Mouse (Mus musculus) midbrain, embryonic 10.5 days (tissue): Measurements from ENCODE around the gene Gm20388. TPM values are rescaled to one million over a fixed set of nuclear protein-coding genes. Genes with fewer than 3 reads are reported as not detected.

ENCODE experiments used
- DNase-seq: peaks from one replicate; pipeline ENCODE4 v3.0.0-alpha.2; 2017; ENCODE audit warnings: low spot score
- H3K27ac ChIP-seq: fragments of 300-500 bp; sonication (generic); replicated peaks from 2 replicates; pipeline ENCODE4 v1.5.1; 2016; ENCODE audit warnings: mild to moderate bottlenecking
- H3K27me3 ChIP-seq: fragments of 300-500 bp; sonication (generic); 2 replicates; pipeline ENCODE4 v1.6.1; 2016; ENCODE audit warnings: low read depth, mild to moderate bottlenecking; ENCODE audit not compliant: poor library complexity, severe bottlenecking
- H3K36me3 ChIP-seq: fragments of 300-500 bp; sonication (generic); 2 replicates; pipeline ENCODE4 v1.6.1; 2016; ENCODE audit warnings: mild to moderate bottlenecking, moderate library complexity
- H3K4me1 ChIP-seq: fragments of 300-500 bp; sonication (generic); 2 replicates; pipeline ENCODE4 v1.6.1; 2016
- H3K4me3 ChIP-seq: fragments of 300-500 bp; sonication (generic); 2 replicates; pipeline ENCODE4 v1.5.1; 2016; ENCODE audit warnings: mild to moderate bottlenecking, moderate library complexity
- H3K9me3 ChIP-seq: fragments of 300-500 bp; sonication (generic); replicated peaks from 2 replicates; pipeline ENCODE4 v1.6.1; 2016; ENCODE audit warnings: mild to moderate bottlenecking
- WGBS: fragments of 180-500 bp; shearing (Covaris S2); methylation state at CpG from one replicate; pipeline ENCODE4 v1.1.7; 2016; 5-methylcytosine and 5-hydroxymethylcytosine counted together
- polyA plus RNA-seq: library from polyadenylated mRNA; unstranded; fragments of >200 nt; fragmentation: Nextera tagmentation; extraction: Ambion mirVana; gene quantifications from 2 replicates; pipeline ENCODE4 v1.2.1, GENCODE M21; 2016

The Gm20388 gene
- polyA plus RNA-seq, 1 experiment from 2014 or later: 7.1 TPM

- H3K4me1 ChIP-seq: peaks cover 82% of the 10 kb centered on the region
- H3K27ac ChIP-seq: 0 out of 2 replicates have a peak overlapping the region, but pooled peaks have one; percentile 49
- H3K9me3 ChIP-seq: no peaks in the 10 kb centered on the region; the same call in 1 of the 2 replicates
- peaks cover 64% of the 10 kb centered on the region for H3K27me3 ChIP-seq
- WGBS: 94% methylated on average over 9 of the region's 9 CpGs
- no peak for DNase-seq
- no peak overlapping the region for H3K4me3 ChIP-seq
- H3K36me3 ChIP-seq: no peaks in the 10 kb centered on the region
These were observed 553.4 kb downstream of the Gm20388 start for GRCm38 (mm10) chr8:120463918-120464584.

GRCm38 (mm10) chr8:120464585-120464937 is 553.9 kb downstream of the Gm20388 start:
- 76% methylated on average over 4 of the region's 4 CpGs for WGBS
- no peaks in the 10 kb centered on the region for H3K36me3 ChIP-seq
- H3K9me3 ChIP-seq: no peaks in the 10 kb centered on the region; the same call in 1 of the 2 replicates
- 0 out of 2 replicates have a peak overlapping the region, but pooled peaks have one; percentile 49 for H3K27ac ChIP-seq
- peaks cover 60% of the 10 kb centered on the region for H3K27me3 ChIP-seq
- H3K4me3 ChIP-seq: no peak overlapping the region
- no peak for DNase-seq
- H3K4me1 ChIP-seq: peaks cover 77% of the 10 kb centered on the region

- WGBS: 23% methylated on average over 8 of the region's 8 CpGs
- Histone ChIP-seq H3K4me3 (no peak overlapping the region), H3K4me1 (peaks cover 70% of the 10 kb centered on the region), H3K27ac (no peak overlapping the region; the same call in 1 of the 2 replicates), H3K36me3 (no peaks in the 10 kb centered on the region), H3K9me3 (no peaks in the 10 kb centered on the region; the same call in 1 of the 2 replicates), H3K27me3 (peaks cover 58% of the 10 kb centered on the region)
- no peak for DNase-seq
These were observed 555.1 kb downstream of the Gm20388 start for GRCm38 (mm10) chr8:120465710-120466109.

GRCm38 (mm10) chr8:120466266-120466665 is 555.6 kb downstream of the Gm20388 start:
- H3K4me1 ChIP-seq: peaks cover 70% of the 10 kb centered on the region
- peaks cover 58% of the 10 kb centered on the region for H3K27me3 ChIP-seq
- WGBS: 52% methylated on average over 10 of the region's 10 CpGs
- H3K36me3 ChIP-seq: no peaks in the 10 kb centered on the region
- no peaks in the 10 kb centered on the region; the same call in 1 of the 2 replicates for H3K9me3 ChIP-seq
- peak overlapping the region; percentile 49 for H3K27ac ChIP-seq
- no peak for DNase-seq
- no peak overlapping the region for H3K4me3 ChIP-seq

- Histone ChIP-seq H3K4me3 (no peak overlapping the region), H3K9me3 (no peaks in the 10 kb centered on the region; the same call in 1 of the 2 replicates), H3K36me3 (no peaks in the 10 kb centered on the region), H3K27me3 (peaks cover 53% of the 10 kb centered on the region), H3K4me1 (peaks cover 70% of the 10 kb centered on the region), H3K27ac (no peak overlapping the region; the same call in 1 of the 2 replicates)
- WGBS: 87% methylated on average over 7 of the region's 7 CpGs
- DNase-seq: no peak
These were observed 557.0 kb downstream of the Gm20388 start for GRCm38 (mm10) chr8:120467598-120467997.

GRCm38 (mm10) chr8:120470170-120470569 is 559.5 kb downstream of the Gm20388 start:
- H3K27me3 ChIP-seq: peaks cover 63% of the 10 kb centered on the region
- no peak overlapping the region for H3K27ac ChIP-seq
- no peak for DNase-seq
- H3K36me3 ChIP-seq: no peaks in the 10 kb centered on the region
- 95% methylated on average over 12 of the region's 12 CpGs for WGBS
- H3K9me3 ChIP-seq: no peaks in the 10 kb centered on the region
- no peak overlapping the region for H3K4me3 ChIP-seq
- peaks cover 82% of the 10 kb centered on the region for H3K4me1 ChIP-seq

- Histone ChIP-seq H3K27ac (peak overlapping the region; percentile 80), H3K9me3 (no peaks in the 10 kb centered on the region), H3K27me3 (peaks cover 62% of the 10 kb centered on the region), H3K36me3 (no peaks in the 10 kb centered on the region), H3K4me3 (no peak overlapping the region), H3K4me1 (peaks cover 82% of the 10 kb centered on the region)
- DNase-seq: peak; percentile 71
- WGBS: 2% methylated on average over 7 of the region's 7 CpGs
These were observed 560.5 kb downstream of the Gm20388 start for GRCm38 (mm10) chr8:120471166-120471565.

GRCm38 (mm10) chr8:120471752-120472151 is 561.1 kb downstream of the Gm20388 start:
- peaks cover 82% of the 10 kb centered on the region for H3K4me1 ChIP-seq
- H3K4me3 ChIP-seq: no peak overlapping the region
- no peak for DNase-seq
- no peaks in the 10 kb centered on the region for H3K9me3 ChIP-seq
- peaks cover 56% of the 10 kb centered on the region for H3K27me3 ChIP-seq
- 49% methylated on average over 2 of the region's 2 CpGs for WGBS
- no peaks in the 10 kb centered on the region for H3K36me3 ChIP-seq
- peak overlapping the region; percentile 80 for H3K27ac ChIP-seq

GRCm38 (mm10) chr8:120472230-120472629 is 561.6 kb downstream of the Gm20388 start:
- no peak for DNase-seq
- 43% methylated on average over 16 of the region's 16 CpGs for WGBS
- peak overlapping the region; percentile 80 for H3K27ac ChIP-seq
- peaks cover 51% of the 10 kb centered on the region for H3K27me3 ChIP-seq
- H3K36me3 ChIP-seq: no peaks in the 10 kb centered on the region
- no peaks in the 10 kb centered on the region for H3K9me3 ChIP-seq
- H3K4me1 ChIP-seq: peaks cover 82% of the 10 kb centered on the region
- no peak overlapping the region for H3K4me3 ChIP-seq

- Histone ChIP-seq H3K27me3 (peaks cover 51% of the 10 kb centered on the region), H3K27ac (peak overlapping the region; percentile 81; the same call in 1 of the 2 replicates), H3K36me3 (no peaks in the 10 kb centered on the region), H3K9me3 (no peaks in the 10 kb centered on the region), H3K4me1 (peaks cover 86% of the 10 kb centered on the region), H3K4me3 (no peak overlapping the region)
- WGBS: 86% methylated on average over 13 of the region's 13 CpGs
- DNase-seq: no peak
These were observed 563.2 kb downstream of the Gm20388 start for GRCm38 (mm10) chr8:120473729-120474364.

GRCm38 (mm10) chr8:120474496-120475235 is 564.0 kb downstream of the Gm20388 start:
- Histone ChIP-seq H3K9me3 (no peaks in the 10 kb centered on the region), H3K36me3 (no peaks in the 10 kb centered on the region), H3K4me3 (no peak overlapping the region), H3K4me1 (peaks cover 94% of the 10 kb centered on the region), H3K27ac (peak overlapping the region; percentile 81), H3K27me3 (peaks cover 53% of the 10 kb centered on the region)
- 81% methylated on average over 11 of the region's 11 CpGs for WGBS
- no peak for DNase-seq

GRCm38 (mm10) chr8:120475462-120476201 is 565.0 kb downstream of the Gm20388 start:
- WGBS: 67% methylated on average over 10 of the region's 10 CpGs
- Histone ChIP-seq H3K4me3 (no peak overlapping the region), H3K27ac (peak overlapping the region; percentile 81), H3K36me3 (no peaks in the 10 kb centered on the region), H3K27me3 (peaks cover 45% of the 10 kb centered on the region), H3K4me1 (peaks cover 92% of the 10 kb centered on the region), H3K9me3 (no peaks in the 10 kb centered on the region)
- DNase-seq: no peak
